Mouse (Mus musculus) midbrain, embryonic 14.5 days (tissue): ENCODE measurements around the gene Gm21677. TPM values are rescaled to one million over a fixed set of nuclear protein-coding genes. Genes with fewer than 3 reads are reported as not detected.
"Not testable (repeated sequence)": the region's sequence is repeated elsewhere in the genome, so short reads cannot be mapped to it uniquely, and the experiment has no call there.

Experiments used
- ATAC-seq: fragments of 200-750 bp; cut with Nextera tagmentation; 2 replicates; pipeline ENCODE4 v1.8.0; 2017; ENCODE audit warnings: moderate number of reproducible peaks, moderate library complexity; ENCODE audit not compliant: low FRiP score, low TSS enrichment
- DNase-seq: peaks from one replicate; pipeline ENCODE4 v3.0.0-alpha.2; 2015
- H3K27ac ChIP-seq: fragments of 300-500 bp; sonication (generic); replicated peaks from 2 replicates; pipeline ENCODE4 v1.5.1; 2014; ENCODE audit warnings: mild to moderate bottlenecking, low read depth, low read length, moderate library complexity
- H3K27me3 ChIP-seq: fragments of 300-500 bp; sonication (generic); 2 replicates; pipeline ENCODE4 v1.6.1; 2014; ENCODE audit warnings: low read length, control low read depth, mixed read lengths; ENCODE audit not compliant: control insufficient read depth, insufficient read depth
- H3K36me3 ChIP-seq: fragments of 300-500 bp; sonication (generic); 2 replicates; pipeline ENCODE4 v1.6.1; 2014; ENCODE audit warnings: low read length, control low read depth; ENCODE audit not compliant: control insufficient read depth, insufficient read depth
- H3K4me1 ChIP-seq: fragments of 300-500 bp; sonication (generic); 2 replicates; pipeline ENCODE4 v1.6.1; 2014; ENCODE audit warnings: mild to moderate bottlenecking, antibody characterized with exemption, low read length, control low read depth; ENCODE audit not compliant: control insufficient read depth, insufficient read depth
- H3K4me2 ChIP-seq: fragments of 300-500 bp; sonication (generic); 2 replicates; pipeline ENCODE4 v1.6.1; 2014; ENCODE audit warnings: mild to moderate bottlenecking, low read length, moderate library complexity
- H3K4me3 ChIP-seq: fragments of 300-500 bp; sonication (generic); replicated peaks from 2 replicates; pipeline ENCODE4 v1.5.1; 2014; ENCODE audit warnings: low read depth, low read length
- H3K9ac ChIP-seq: fragments of 300-500 bp; sonication (generic); replicated peaks from 2 replicates; pipeline ENCODE4 v1.6.1; 2014; ENCODE audit warnings: mild to moderate bottlenecking, low read length, moderate library complexity
- H3K9me3 ChIP-seq: fragments of 300-500 bp; sonication (generic); 2 replicates; pipeline ENCODE4 v1.6.1; 2016; ENCODE audit warnings: low read length, control low read depth, mixed read lengths; ENCODE audit not compliant: control insufficient read depth
- whole genome bisulfite sequencing: fragments of 180-500 bp; shearing (Covaris S2); extraction: QIAGEN DNeasy Blood & Tissue Kit; methylation state at CpG from one replicate; pipeline ENCODE4 v1.1.7; 2014; 5-methylcytosine and 5-hydroxymethylcytosine counted together
- polyA plus RNA-seq: library from polyadenylated mRNA; unstranded; fragments of >200 nt; fragmentation: Nextera tagmentation; extraction: Ambion mirVana; gene quantifications from 2 replicates; pipeline ENCODE4 v1.2.1, GENCODE M21; 2014

Gm21677 gene
- not detected in 2 replicates for polyA plus RNA-seq

- DNase-seq, H3K9ac ChIP-seq, H3K4me3 ChIP-seq, H3K4me2 ChIP-seq, H3K27me3 ChIP-seq, H3K36me3 ChIP-seq, H3K9me3 ChIP-seq, H3K4me1 ChIP-seq, H3K27ac ChIP-seq, ATAC-seq: not testable (repeated sequence)
- WGBS: no CpG with 5 or more reads among the region's 9 CpGs
Observed at GRCm38 (mm10) chrY:3306349-3306748, at the start of gene Gm21677. Gene Gm21677, minus strand, starts transcription at chrY:3306449.

GRCm38 (mm10) chrY:3345229-3345628 lies 39.0 kb upstream of the Gm21677 start, which contains the start of gene Gm21693:
Gene Gm21693, minus strand, starts transcription at chrY:3345329.
- not testable (repeated sequence) for H3K4me3 ChIP-seq, H3K4me2 ChIP-seq, H3K9ac ChIP-seq, ATAC-seq, H3K27me3 ChIP-seq, H3K9me3 ChIP-seq, H3K27ac ChIP-seq, DNase-seq, H3K36me3 ChIP-seq, H3K4me1 ChIP-seq
- no CpG with 5 or more reads among the region's 9 CpGs for WGBS

GRCm38 (mm10) chrY:3340661-3341060 lies 34.4 kb upstream of the Gm21677 start:
- not testable (repeated sequence) for H3K4me2 ChIP-seq, H3K9me3 ChIP-seq, H3K27ac ChIP-seq, H3K9ac ChIP-seq, H3K36me3 ChIP-seq, DNase-seq, ATAC-seq, H3K4me1 ChIP-seq, H3K4me3 ChIP-seq, H3K27me3 ChIP-seq
- WGBS: no CpG with 5 or more reads among the region's 11 CpGs

Other genes starting within 250 kb of the Gm21677 start
- gene Gm21693, start 38.9 kb upstream of the Gm21677 start, polyA plus RNA-seq: not detected in 2 replicates
- not detected in 2 replicates for gene Gm21704, start 103.7 kb upstream of the Gm21677 start, polyA plus RNA-seq
- gene Gm21708, start 103.7 kb upstream of the Gm21677 start, polyA plus RNA-seq: not detected in 2 replicates